Mouse (Mus musculus) monocyte, adult 5-6 weeks (primary cell): ENCODE data around the gene Vmn1r228. TPM values are rescaled to one million over a fixed set of nuclear protein-coding genes. Genes with fewer than 3 reads are reported as not detected.

ENCODE experiments used
- ATAC-seq: fragments of 153-309, 156-312 bp; replicated peaks from 2 replicates; pipeline ENCODE4 v1.8.0; 2017; ENCODE audit warnings: mild to moderate bottlenecking; ENCODE audit not compliant: low TSS enrichment, insufficient number of reproducible peaks, severe bottlenecking, poor library complexity, low FRiP score
- total RNA-seq: library from RNA; stranded (forward); fragments of 200-1000, 200-491, 200-594 nt; gene quantifications from 3 replicates; pipeline ENCODE4 v1.2.3, GENCODE M21; 2017

Vmn1r228 gene
- 0.95 TPM in 1 of 3 replicates, not detected in the others for total RNA-seq

DNA sequence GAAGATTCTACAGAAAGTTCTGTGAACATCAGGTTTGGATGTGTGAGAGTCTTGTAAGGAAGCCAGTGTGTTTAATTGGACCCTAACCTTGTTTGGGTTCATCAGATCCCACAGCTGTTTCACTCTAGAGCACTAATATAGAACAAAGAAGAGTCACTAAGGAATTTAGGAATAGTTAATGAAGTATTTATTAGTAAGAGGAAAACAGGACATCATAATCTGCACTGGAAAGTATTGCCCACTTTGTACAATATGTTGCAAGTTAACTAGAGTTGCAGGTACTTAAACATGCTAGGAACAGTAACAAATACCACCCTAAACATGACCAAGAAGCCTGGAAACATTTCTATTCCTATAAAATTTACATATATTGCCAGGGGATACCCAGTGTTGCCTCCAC is at the start of gene Vmn1r228:
Vmn1r228 (minus strand) TSS at position 101 of the 400 bp plus-strand sequence.
- ATAC-seq, result no peak

DNA sequence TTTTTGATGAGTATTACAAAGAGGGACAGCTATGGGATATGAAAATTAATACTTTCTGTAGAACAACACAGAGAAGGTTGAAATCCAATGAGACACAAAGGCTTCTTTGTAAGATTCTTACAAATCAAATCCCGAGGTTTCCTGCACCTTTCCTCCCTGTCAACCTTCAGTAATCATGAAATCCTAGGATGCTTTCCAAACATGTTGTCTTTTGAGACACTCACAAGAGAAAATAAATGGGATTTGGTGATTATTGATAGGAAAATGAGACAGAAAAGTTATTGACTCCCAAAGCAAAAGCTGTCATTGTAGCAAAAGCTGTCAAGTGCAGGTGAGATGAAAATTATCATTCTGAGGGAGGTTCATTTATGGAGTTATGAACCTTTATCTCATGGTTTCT is 25.3 kb upstream of the Vmn1r228 start, which contains the start of gene Vmn1r229:
Vmn1r229 (plus strand) TSS at position 301 of the 400 bp plus-strand sequence.
- ATAC-seq, result no peak

DNA sequence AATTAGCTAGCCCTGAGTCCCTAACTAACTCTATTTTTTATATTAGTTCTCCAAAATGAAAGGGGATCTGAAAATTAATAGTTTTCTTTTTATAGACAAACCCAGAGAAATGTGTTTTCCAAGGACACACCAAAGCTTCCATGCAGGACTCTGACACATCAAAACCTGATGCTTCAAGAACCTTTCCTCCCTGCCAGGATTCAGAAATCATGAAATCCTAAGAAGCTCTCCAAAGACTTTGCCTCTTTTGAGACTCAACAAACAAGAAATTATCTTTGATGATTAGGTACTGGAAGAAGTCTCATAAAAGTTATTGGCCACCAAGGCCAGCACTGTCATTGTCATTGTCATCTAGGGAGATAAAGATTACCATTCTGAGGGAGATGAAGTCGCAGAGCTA is 56.4 kb downstream of the Vmn1r228 start, which contains the start of gene Vmn1r227:
Vmn1r227 (plus strand) TSS at position 301 of the 400 bp plus-strand sequence.
- ATAC-seq, result no peak

Other genes with a start within 250 kb of the Vmn1r228 start
- gene Vmn2r109, start 221.4 kb downstream of the Vmn1r228 start, total RNA-seq, result not detected in 3 replicates
- not detected in 3 replicates for gene Vmn2r110, start 189.7 kb downstream of the Vmn1r228 start, total RNA-seq
- not detected in 3 replicates for gene Fpr-rs3, start 161.3 kb downstream of the Vmn1r228 start, total RNA-seq
- gene Vmn1r226, start 103.3 kb downstream of the Vmn1r228 start, total RNA-seq, result not detected in 3 replicates
- gene Vmn1r227, start 56.3 kb downstream of the Vmn1r228 start, total RNA-seq, result not detected in 3 replicates
- gene Vmn1r229, start 25.4 kb upstream of the Vmn1r228 start, total RNA-seq, result not detected in 3 replicates
- gene Vmn1r230, start 54.3 kb upstream of the Vmn1r228 start, total RNA-seq, result not detected in 3 replicates
- not detected in 3 replicates for gene Vmn1r231, start 118.9 kb upstream of the Vmn1r228 start, total RNA-seq
- gene Vmn1r232, start 133.6 kb upstream of the Vmn1r228 start, total RNA-seq, result not detected in 3 replicates
- 105 to 145 TPM (median 139 TPM) in 3 replicates for gene Ppp2r1a, start 159.2 kb upstream of the Vmn1r228 start, total RNA-seq
- gene Vmn1r233, start 210.3 kb upstream of the Vmn1r228 start, total RNA-seq, result not detected in 3 replicates
- gene Zfp160, start 222.7 kb upstream of the Vmn1r228 start, total RNA-seq, result 14.8 to 28.5 TPM (median 21.0 TPM) in 3 replicates